Mouse (Mus musculus): ENCODE measurements around the gene Rnf113a1.
"Not testable (repeated sequence)": the region's sequence is repeated elsewhere in the genome, so short reads cannot be mapped to it uniquely, and the experiment has no call there.

Rnf113a1 gene

GRCm38 (mm10) chrX:37191105-37191743 lies at the start of gene Rnf113a1, which contains the start of gene Ndufa1:
Gene Rnf113a1 (plus strand): TSS chrX:37191245.
Gene Ndufa1 (minus strand): TSS chrX:37191163.
- peak; percentile 87 to 91 for DNase-seq

- no peak for DNase-seq
Observed at GRCm38 (mm10) chrX:37141732-37142131, 49.3 kb upstream of the Rnf113a1 start.

- DNase-seq = not testable (repeated sequence)
Observed at GRCm38 (mm10) chrX:37144498-37144897, 46.5 kb upstream of the Rnf113a1 start.

GRCm38 (mm10) chrX:37144954-37145353 lies 46.1 kb upstream of the Rnf113a1 start:
- peak; percentile 5 to 36 for DNase-seq

GRCm38 (mm10) chrX:37157839-37158238 lies 33.2 kb upstream of the Rnf113a1 start:
- peak in 1 of 2 experiments; percentile 7 for DNase-seq

GRCm38 (mm10) chrX:37161169-37161568 lies 29.9 kb upstream of the Rnf113a1 start:
- no peak for DNase-seq

GRCm38 (mm10) chrX:37163115-37163514 lies 27.9 kb upstream of the Rnf113a1 start:
- no peak for DNase-seq

GRCm38 (mm10) chrX:37167085-37167484 lies 24.0 kb upstream of the Rnf113a1 start:
- peak; percentile 48 to 55 for DNase-seq

- no peak for DNase-seq
Observed at GRCm38 (mm10) chrX:37168742-37169141, 22.3 kb upstream of the Rnf113a1 start, which contains the start of gene Akap14. Gene Akap14 (minus strand): TSS chrX:37168842.

- DNase-seq = peak; percentile 4 to 13
Observed at GRCm38 (mm10) chrX:37184401-37184800, 6.6 kb upstream of the Rnf113a1 start.

GRCm38 (mm10) chrX:37190755-37191104 lies 315 bp upstream of the Rnf113a1 start:
- DNase-seq = no peak

GRCm38 (mm10) chrX:37191744-37192379 lies 817 bp downstream of the Rnf113a1 start:
- DNase-seq = peak in 1 of 2 experiments; percentile 13

GRCm38 (mm10) chrX:37198676-37199075 lies 7.6 kb downstream of the Rnf113a1 start:
- DNase-seq = no peak

- DNase-seq = no peak
Observed at GRCm38 (mm10) chrX:37210941-37211340, 19.9 kb downstream of the Rnf113a1 start, which contains the start of gene Gm9. Gene Gm9 (minus strand): TSS chrX:37211041.

- DNase-seq = not testable (repeated sequence)
Observed at GRCm38 (mm10) chrX:37222158-37222557, 31.1 kb downstream of the Rnf113a1 start, which contains the start of gene Rhox1. Gene Rhox1 (minus strand): TSS chrX:37222258.

Measured in cerebellum, postnatal 10 days (tissue).